Mouse (Mus musculus) embryo, embryonic 10.5 days (tissue): ENCODE measurements around the gene Gbp2b.
"Not testable (repeated sequence)": the region's sequence is repeated elsewhere in the genome, so short reads cannot be mapped to it uniquely, and the experiment has no call there.

Source experiments
- DNase-seq: peaks from one replicate; pipeline ENCODE4 v3.0.0-alpha.2; 2015; ENCODE audit warnings: low spot score

Gene Gbp2b

GRCm38 (mm10) chr3:142620956-142621562 is 26.4 kb downstream of the Gbp2b start:
- peak; percentile 13 for DNase-seq

- DNase-seq, result no peak
Measured at GRCm38 (mm10) chr3:142630385-142630784, 35.7 kb downstream of the Gbp2b start.

GRCm38 (mm10) chr3:142640201-142640600 is 45.6 kb downstream of the Gbp2b start:
- peak; percentile 86 for DNase-seq

GRCm38 (mm10) chr3:142645949-142646348 is 51.3 kb downstream of the Gbp2b start:
- DNase-seq, result peak; percentile 82

- DNase-seq, result not testable (repeated sequence)
Measured at GRCm38 (mm10) chr3:142647836-142648235, 53.2 kb downstream of the Gbp2b start.

GRCm38 (mm10) chr3:142650205-142650604 is 55.6 kb downstream of the Gbp2b start:
- no peak for DNase-seq

GRCm38 (mm10) chr3:142664723-142665122 is 70.1 kb downstream of the Gbp2b start:
- DNase-seq, result no peak
